Mouse (Mus musculus): ENCODE data around the gene Ccdc12.
A peak's percentile ranks its signal among the peaks of the same experiment; 100 is the strongest.

Gene Ccdc12

DNA sequence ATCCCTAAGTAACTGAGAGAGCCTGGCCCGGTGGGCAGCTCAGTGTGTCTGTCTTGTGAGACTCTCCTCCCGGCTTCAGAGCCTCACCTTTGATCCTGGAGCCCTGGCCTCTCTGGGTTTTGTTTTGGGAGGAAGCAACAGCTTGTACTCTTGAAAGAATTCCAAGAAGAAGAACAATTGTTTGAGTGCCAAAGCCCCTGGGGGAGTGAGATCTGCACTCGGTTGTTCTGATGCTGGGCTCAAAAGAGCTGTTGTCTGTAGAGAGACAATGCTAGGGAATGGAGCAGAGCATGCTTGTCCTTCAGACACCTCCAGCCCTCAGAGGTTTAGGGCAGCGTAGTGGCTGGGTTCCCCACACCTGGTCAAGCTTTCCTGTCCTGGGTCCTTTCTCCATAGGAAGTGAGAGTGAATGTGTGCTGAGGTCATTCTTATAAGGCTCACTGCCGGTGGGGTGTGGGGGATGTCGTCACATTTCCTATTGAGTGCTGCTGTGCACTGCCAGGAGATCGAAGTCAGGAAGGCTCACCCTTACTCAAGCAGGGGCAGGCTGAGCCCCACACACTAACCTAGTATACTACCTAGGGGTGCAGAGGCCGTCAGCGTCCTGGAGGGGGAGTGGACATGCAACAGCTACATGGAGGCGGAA lies 16.9 kb downstream of the Ccdc12 start:
- DNase-seq (ENCODE audit: inconsistent ontology term): peak; percentile 67

DNA sequence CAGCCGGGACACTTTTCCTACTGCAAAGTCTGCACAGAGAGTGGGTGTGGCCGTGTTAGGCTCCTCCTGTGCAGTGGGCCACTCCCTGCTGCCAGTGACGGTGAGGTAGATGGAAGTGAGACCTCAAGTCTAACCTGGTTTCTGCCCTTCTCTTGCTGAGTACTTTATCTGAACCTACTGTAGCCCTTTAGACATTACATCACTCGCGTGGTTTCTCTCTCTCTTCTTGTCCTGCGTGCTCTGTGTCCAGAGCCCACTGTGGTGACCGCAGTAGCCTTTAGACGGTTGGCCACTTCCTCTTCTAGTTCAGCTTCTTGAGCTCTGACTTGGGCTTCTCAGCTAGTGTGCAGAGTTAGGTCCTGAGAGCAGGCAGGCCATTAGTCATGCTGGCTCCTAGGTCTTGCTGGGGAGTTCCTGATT lies 20.2 kb downstream of the Ccdc12 start:
- no peak for DNase-seq (ENCODE audit: inconsistent ontology term)

DNA sequence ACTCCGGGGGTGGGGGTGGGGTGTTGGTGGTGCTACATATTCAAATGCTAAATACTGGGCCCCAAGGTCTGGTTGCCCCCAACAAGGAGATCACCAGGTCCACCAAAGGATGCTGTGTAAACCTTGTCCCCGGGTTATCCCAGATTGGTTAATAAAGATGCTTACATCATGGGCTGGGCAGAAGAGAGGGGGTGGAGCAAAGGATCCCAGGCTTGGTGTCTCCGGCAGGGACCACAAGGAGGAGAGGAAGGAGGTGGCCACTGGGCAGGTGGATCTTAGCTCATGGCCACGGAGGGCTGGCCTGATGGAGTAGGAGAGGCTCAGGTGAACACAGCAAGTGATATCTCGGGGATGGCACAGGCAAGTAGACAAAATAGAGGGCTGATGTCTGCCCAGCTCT lies 22.6 kb downstream of the Ccdc12 start:
- DNase-seq (ENCODE audit: inconsistent ontology term): no peak

DNA sequence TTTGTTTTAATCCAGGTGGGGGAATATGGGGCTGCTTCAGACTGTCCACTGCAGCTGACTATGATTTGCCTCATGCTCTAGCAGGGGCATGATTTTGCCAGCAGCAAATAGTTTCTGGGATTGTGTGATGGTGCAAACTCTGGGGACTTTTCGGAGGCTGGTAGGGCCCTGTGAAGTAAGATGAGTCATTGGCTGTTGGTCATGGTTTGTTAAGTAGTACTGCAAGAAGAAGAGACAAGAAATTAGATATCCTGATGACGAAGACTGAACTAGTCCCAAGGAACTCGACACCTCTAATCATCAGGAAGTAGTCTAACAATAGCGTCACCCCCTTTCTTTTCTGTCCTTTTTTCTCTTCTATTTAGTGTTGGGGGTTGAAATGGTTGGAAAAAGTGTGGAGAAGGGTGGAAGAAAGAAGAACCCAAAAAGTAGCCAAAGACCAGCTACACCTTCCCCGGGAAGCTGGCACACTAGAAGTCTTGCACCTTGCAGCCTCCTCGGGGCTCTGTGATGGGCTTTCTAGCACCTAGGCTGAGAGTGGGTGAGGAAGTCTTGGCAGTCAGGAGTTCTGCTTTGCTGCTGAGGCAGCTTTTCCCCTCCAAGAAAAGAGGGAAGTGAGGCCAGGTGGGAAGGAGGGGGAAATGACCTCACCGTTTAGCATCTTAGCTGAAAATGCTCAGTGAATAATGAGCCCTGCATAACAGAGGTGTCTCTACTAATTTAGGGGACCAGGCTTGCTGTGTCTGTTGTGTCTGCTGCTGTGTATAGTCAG lies 24.6 kb downstream of the Ccdc12 start:
- no peak for DNase-seq (ENCODE audit: inconsistent ontology term)

DNA sequence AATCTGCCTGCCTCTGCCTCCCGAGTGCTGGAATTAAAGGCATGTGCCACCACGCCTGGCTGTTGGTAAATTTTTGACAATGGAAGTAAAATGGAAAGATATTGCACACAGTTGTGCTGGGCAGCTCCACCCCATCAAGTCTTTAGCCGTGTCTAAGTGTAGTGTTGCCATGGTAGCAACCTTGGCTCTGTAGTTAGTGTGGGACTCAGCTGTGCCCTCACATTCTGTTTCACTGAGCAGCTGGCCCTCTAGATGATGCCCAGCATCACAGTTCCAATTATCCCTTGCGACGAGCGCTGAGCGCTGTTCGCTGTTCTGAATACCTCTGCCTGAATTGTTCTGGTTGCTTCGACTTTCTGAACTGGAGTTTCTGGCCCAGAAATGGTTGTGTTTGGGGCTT lies 25.5 kb downstream of the Ccdc12 start:
- DNase-seq (ENCODE audit: inconsistent ontology term): peak; percentile 48

DNA sequence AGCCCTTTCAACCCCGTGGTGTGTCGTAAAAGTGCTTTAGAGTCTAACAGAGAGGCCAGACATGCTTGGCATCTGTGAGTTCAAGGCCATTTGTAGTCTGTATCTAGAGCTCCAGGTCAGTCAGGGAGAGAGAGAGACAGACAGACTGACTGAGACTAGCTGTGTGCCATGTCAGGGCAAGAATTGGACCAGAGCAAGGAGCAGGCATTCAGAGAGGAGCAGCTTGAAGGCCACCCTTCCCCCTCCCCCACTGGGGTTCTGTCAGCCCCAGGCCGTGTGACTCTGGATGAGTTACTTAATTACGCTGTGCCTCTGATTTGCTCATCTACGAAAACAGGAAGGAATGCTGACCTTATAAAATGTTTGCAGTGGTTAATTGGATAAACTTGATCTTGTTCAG lies 26.0 kb downstream of the Ccdc12 start:
- peak; percentile 73 for DNase-seq (ENCODE audit: inconsistent ontology term)

DNA sequence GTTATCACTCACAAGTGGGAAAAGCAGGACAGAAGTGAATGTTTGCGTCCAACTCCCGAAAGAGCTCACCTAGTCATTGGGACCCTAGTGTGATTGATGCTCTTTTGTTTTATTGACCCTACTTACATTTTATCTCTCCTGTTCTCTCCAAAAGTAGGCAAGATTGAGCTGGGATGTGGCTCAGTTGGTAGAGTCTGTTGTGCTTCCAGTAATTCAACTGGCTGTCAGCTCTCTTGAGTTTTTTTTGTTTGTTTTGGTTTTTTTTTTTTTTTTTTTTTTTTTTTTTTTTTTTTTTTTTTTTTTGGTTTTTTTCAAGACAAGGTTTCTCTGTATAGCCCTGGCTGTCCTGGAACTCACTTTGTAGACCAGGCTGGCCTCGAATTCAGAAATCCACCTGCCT lies 26.4 kb downstream of the Ccdc12 start:
- DNase-seq (ENCODE audit: inconsistent ontology term): peak; percentile 28

DNA sequence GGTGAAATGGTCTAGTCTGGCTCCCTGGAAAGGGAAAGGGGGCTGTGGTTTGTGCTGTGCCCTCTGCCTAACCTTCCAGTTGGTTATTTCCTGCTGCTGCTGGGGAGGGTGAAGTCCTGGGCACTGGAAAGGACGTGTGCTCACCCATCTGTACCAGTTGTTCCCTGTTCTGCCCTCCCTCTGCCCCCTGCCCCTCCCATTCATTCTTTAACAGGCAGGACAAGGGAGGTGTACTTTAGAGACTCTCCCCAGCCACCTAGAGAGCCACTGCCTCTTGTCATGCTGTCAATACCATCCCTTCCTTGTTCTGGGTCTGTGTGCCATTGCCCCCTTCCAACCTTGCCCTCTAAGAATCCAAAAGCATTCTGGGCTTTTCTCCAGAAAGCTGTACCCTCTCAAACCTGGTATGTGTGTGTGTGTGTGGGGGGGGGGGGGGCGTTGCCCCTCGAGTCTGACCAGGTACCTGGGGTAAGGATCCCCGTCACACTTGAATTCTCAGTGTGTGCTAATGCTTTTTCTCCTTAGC lies 27.3 kb downstream of the Ccdc12 start:
- DNase-seq (ENCODE audit: inconsistent ontology term): no peak

DNA sequence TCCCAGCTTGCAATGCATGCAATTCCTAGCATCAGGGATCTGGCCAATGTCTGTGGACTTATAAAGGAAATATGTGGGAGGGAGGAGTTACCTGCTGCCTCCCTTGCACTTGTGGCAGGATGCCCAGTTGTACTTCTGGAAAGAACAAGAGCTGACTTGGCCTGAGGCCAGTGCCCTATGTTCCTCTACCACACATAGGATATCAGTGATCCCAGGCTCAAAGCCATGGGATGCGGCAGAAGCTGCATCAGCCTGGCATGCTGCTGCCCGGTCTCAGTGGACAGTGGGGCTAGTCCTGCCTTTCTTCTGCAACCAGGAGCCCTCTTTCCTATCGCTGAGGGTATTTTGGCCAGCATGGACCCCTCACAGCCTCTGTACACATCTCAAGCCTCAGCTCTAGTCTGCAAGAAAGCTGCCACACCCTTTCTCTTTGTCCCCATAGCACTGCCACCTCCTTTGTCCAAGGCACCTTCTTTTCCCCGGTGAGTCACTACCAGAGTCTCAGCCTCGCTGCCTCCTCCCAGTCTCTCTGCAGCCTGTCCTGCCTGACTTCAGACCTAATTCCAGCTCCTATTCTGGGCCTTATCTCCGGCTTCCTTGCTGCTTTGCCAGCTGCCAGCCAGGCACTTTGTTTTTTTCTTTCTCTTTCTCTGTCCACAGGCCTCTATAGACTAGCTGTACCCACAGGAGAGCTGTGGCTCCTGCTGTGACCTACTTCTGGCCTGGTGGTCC lies 28.0 kb downstream of the Ccdc12 start:
- peak; percentile 49 for DNase-seq (ENCODE audit: inconsistent ontology term)

DNA sequence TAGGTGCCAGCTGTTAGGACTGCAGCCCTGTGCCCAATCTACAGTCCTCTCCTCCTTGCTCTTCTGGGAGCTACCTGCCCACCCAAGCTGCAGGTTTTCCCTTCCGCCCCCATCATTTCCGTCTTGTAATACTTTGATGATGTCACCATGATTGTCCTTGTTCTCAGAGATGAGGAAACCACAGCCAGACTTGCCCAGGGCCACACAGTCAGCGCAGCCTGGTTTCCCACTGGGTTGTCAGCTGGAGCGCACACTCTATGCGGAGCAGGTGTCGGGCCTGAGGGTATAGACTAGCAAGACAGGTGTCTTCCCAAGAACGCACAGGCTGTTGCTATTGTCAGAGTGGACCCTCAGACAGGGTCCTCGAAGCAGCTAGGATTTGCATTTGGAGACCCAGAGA lies 28.9 kb downstream of the Ccdc12 start:
- peak; percentile 33 for DNase-seq (ENCODE audit: inconsistent ontology term)

DNA sequence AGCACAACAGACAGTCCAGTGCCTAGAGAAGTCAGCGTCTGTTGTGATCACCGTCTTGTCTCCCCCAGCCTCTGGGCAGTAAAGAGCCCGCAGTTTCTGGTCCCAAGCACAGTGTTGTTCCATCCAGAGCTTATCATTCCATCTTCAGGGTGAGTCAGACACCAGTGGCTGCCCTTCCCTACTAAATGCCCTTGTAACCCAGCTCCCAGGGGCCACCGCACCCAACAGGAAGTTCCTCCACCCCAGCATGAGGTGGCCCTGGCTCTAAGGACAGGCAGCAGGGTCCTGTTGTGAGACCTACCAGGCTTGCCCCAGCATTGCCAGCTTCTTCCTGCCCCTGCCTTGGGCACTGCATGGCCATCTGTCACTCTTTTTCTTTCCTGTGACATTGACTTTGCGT lies 29.3 kb downstream of the Ccdc12 start:
- DNase-seq (ENCODE audit: inconsistent ontology term): peak; percentile 29

DNA sequence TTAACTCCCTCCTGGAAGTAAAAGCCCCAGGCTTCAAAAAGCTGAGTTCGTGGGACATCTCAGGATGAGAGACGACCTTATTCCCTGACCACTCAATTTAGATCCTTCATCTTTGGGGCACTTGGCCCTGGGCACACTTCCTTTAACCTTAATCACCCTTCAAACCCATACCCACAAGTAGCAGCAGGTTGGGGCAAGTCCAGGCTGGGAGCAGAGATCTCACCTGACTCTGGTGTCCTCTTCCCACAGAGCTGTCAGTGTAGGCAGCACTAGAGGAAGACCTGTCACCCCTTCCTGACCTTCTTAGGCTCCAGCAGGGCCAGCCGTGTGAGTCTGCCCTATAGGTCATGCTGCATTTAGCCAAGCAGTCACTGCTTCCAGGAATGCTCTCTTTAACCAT lies 30.2 kb downstream of the Ccdc12 start:
- DNase-seq (ENCODE audit: inconsistent ontology term): no peak

DNA sequence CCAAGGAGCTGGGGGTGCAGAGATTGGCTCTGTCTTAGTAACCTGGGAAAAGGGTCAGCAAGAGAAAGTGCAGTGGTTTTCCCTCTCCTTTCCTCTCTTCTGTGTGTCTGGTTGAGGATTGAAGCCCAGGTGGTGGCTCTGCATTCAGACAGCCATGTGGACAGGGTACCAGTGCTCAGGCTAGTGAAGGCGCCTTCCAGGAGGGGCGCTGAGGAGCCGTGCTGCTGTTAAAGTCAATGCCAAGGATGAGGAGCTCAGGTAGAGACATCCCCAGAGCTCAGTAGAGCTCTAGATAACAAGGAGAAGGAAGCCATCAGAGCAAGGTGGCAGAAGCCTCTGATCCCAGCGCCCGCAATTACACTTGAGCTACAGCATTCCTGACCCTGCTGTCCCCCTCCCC lies 30.8 kb downstream of the Ccdc12 start:
- DNase-seq (ENCODE audit: inconsistent ontology term): no peak

DNA sequence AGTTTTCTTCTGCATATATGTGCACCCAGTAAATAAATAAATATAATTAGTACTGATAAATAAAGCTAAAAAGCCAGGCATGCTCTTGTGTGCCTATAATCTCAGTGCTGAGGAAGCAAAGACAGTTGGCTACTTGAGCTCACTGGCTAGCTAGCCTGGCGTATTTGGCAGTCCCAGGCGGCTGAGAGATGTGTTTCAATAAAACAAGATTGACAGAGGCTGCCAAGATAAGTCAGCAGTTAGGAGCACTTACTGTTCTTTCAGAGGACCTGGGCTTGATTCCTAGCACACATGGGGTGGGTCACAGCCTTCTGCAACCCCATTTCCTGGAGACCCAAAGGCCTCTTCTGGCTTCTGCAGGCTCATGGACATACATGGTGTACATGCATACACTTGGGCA lies 31.5 kb downstream of the Ccdc12 start:
- no peak for DNase-seq (ENCODE audit: inconsistent ontology term)

DNA sequence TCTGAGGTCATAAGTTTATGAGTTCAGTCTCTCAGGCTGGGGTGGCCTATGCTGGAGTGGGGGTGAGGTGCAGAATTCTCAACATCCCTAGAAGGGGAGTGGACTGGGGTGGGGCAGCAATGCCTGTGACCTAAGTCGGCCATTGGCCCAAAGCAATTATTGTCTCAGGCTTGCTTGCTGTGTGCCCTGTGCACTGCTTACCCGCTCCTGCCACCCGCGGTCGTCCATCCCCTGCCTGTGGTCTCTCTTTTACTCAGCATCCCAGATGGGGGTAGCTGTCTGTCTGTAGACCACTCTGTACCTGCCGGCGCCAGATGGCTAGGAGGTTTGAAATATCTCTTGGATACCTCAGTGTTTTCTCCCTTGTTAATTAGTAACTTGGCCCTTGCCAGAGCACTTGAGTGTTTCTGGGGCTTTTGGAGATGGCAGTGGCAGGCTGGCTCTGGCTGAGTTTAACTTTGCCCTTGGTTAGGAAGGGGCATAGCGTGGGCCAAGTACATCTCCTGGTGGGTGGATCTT lies 33.0 kb downstream of the Ccdc12 start:
- no peak for DNase-seq (ENCODE audit: inconsistent ontology term)

DNA sequence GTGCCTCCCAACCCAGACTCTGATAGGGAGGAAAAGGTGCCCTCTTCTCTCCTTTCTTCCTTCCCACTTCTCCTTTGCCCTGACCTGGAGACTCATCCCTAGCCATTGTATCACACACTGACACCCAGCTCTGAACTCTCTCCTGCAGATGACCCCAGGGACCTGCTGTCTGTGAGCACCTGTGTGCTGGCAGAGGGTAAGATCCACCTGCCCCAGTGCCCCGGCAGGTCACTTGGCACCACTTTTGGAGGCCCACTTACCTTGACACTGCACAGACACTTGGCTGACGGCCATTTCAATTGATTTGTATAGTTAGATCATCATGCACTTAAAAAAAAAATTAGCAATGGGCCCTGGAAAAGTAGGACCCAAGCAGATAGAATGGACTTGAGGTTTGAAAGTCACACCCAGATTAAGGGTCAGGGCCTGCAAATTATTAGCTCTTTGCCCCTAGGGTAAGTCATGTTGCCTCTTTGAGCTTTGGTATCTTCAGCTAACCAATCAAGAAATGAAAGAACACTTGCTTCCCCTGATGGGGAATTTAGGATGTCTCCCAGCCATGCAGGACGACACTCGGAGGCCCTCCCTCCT lies 39.0 kb downstream of the Ccdc12 start:
- no peak for DNase-seq (ENCODE audit: inconsistent ontology term)

DNA sequence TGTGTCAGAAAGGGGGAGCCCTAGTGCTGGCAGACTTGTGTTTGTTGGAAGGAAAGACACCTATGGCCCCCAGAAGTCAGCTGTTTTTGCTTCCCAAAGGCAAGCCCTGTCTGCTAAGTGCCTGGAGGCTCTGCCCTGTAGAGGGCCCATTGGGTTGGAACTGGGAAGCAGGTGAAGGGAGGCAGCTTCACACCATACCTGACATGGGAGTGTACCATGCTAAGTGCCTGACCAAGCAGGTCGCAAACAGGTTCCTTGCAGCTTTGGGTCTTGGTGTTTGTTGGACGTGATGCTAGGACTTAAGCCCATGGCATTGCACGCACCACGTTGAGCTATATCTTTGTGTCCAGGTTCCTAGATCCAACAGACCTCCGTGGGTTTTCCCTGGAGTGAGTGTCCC lies 40.1 kb downstream of the Ccdc12 start:
- DNase-seq (ENCODE audit: inconsistent ontology term): no peak

DNA sequence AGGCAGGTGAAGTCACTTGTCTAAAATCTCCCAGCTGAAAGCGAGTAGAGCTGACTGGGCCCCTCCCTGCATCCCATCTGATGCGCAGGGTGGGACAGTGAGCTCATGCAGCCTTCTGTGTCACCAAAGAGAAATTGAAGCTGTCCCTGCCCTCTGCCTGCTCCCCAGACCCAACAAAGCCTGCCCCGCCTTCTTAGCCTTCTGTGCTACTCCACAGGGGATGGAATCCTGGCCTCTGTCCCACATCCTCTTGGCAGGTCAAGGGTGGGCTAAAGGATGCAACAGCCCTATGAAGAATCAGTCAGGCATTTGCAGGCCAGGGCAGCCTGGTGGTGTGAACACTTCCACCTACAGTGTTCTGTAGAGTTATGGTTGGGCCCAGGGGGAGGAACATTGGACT lies 41.2 kb downstream of the Ccdc12 start:
- peak; percentile 79 for DNase-seq (ENCODE audit: inconsistent ontology term)

DNA sequence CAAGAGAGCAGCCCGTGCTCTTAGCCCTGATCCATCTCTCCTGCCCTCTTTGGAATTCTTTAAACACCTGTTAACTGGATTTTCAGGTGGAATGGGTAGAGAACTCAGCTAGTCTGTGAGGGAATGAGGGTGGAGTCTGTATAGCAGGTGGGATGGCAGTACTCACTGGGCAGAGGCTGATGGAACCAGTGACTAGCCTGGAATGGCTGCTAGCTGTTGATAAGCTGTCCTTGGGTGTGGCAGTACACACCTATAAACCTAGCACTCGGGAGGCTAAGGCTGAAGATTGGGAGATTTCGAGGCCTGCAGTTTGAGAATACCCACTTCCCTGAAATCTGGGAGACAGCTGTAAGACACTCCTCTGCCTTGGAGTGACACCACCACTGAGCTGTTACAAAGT lies 43.3 kb downstream of the Ccdc12 start:
- no peak for DNase-seq (ENCODE audit: inconsistent ontology term)

DNA sequence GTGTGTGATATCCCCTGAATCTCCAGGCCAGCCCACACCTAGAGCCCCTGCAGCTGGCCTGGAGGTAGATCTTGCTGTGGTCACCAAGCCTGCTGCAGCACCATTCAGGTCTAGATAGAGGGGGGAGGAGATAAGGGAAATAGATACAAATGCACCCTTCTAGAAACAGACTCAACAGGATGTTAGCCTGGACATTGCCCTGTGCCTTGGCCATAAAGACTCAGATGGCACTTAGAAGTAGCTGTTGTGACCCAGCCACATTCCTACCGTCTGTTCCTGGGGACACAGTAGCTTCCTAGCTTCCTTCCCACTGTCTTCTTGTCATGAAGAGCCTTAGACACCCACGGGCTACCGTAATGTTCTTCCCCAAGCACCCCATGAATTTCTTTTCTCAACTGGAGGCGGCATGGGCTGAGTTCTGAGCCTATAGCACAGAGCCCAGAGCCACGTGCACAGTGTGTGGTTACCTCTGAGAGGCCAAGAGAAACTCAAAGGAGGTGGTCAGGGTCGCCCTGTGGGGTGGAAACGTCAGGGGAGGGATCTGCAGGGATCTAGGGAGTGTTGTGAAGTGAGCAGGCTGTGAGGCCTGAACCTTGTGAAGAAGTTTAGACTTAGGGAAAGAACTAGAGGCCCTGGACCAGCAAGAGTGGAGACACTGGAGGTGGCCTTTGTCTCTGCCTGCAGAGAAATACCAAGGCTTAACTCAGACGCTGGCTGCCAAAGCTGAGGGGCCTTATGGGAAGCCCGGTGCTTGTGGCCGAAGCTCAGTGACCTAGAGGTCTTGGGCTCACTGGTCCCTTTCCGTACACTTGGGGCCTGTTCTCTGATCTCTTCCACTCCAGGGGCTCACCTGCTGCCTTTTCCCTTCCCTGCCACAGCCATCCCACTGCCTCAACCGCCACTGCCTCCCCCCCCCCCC lies 45.1 kb downstream of the Ccdc12 start:
- no peak for DNase-seq (ENCODE audit: inconsistent ontology term)

DNA sequence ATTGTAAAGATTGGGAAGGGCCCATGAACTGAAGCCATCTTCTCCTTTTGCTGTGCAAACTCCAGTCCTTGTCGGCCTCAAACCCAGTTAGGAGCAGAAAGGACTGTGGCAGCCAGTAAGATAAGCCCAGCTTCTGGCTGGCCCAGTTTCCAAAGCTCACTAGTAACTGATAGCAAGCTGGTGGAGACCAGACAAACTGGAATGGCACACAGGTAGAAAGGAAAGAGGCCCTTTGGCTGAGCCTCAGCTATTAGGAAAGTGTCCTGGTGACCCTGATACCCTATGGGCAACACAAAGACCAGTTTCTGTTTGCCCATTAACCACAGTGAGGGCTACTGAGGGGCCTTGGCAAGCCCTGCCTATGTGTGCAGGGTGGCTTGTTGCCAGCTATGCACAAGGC lies 46.5 kb downstream of the Ccdc12 start:
- DNase-seq (ENCODE audit: inconsistent ontology term): no peak

Data from Muller cell, postnatal 12 days (primary cell).